Comparison of ENCODE assay signal across 27 mouse cellular contexts in the genomic region with DNA sequence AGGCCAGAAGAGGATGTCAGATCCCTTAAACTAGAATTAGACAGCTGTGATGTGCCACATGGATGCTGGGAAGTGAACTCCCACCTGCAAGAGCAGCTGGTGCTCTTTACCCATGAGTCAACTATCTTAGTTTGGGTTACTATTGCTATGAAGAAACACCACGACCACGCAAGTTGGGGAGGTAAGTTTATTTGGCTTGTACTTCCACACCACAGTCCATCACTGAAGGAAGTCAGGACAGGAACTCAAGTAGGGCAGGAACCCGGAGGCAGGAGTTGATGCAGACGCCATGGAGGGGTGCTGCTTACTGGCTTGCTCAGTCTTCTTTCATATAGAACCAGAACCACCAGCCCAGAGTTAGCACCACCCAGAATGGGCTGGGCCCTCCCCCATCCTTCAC. TPM values are rescaled to one million over a fixed set of nuclear protein-coding genes. Genes with fewer than 3 reads are reported as not detected.
"Had no signal": no experiment of that assay in that cellular context is flagged by ENCODE, and none has a peak within 500 bp of the region (broad histone marks: within the 10 kb centered on the region; RNA-seq: fewer than 3 reads in every experiment).

No protein-coding gene starts in this region.

- H3K9ac ChIP-seq: limb, embryonic 12.5 days; limb, embryonic 15.5 days; liver, embryonic 13.5 days; midbrain, embryonic 12.5 days; midbrain, embryonic 15.5 days had no signal

- H3K27ac ChIP-seq: left cerebral cortex, adult 2 months; limb, embryonic 12.5 days; limb, embryonic 15.5 days; liver, embryonic 13.5 days; midbrain, embryonic 12.5 days; midbrain, embryonic 15.5 days; stomach, postnatal 0 days had no signal

- H3K27me3 ChIP-seq: limb, embryonic 12.5 days; limb, embryonic 15.5 days; liver, embryonic 13.5 days; midbrain, embryonic 12.5 days; midbrain, embryonic 15.5 days had no signal

- ATAC-seq: midbrain, embryonic 15.5 days had no signal

- H3K4me2 ChIP-seq: limb, embryonic 12.5 days; limb, embryonic 15.5 days; liver, embryonic 13.5 days; midbrain, embryonic 12.5 days; midbrain, embryonic 15.5 days had no signal

- DNase-seq: kidney, adult 11 months; kidney, adult 9 months; kidney, postnatal 25 days; layer of hippocampus, postnatal 36 days; left cerebral cortex, postnatal 4 days; liver, embryonic 13.5 days; lung, adult 2 months; lung, postnatal 14 days; lung, postnatal 4 days; thymus, adult 2 months; thymus, postnatal 14 days; thymus, postnatal 4 days had no signal

- H3K9me3 ChIP-seq: limb, embryonic 12.5 days; limb, embryonic 15.5 days; liver, embryonic 13.5 days; midbrain, embryonic 12.5 days; midbrain, embryonic 15.5 days had no signal

- H3K4me1 ChIP-seq: limb, embryonic 12.5 days; midbrain, embryonic 12.5 days had no signal

- H3K4me3 ChIP-seq: left cerebral cortex, adult 2 months; limb, embryonic 12.5 days; limb, embryonic 15.5 days; liver, embryonic 13.5 days; midbrain, embryonic 12.5 days; midbrain, embryonic 15.5 days had no signal

RNA-seq across cellular contexts. Expression of a gene that starts 3.9 kb away (rescaled TPM):
- polyA plus RNA-seq: limb, embryonic 12.5 days had no signal

RNA-seq across cellular contexts. Expression of a gene that starts 44.8 kb away (rescaled TPM):
- total RNA-seq: megakaryocyte, adult 5-6 weeks had no signal
- polyA plus RNA-seq: kidney, embryonic 16.5 days; limb, embryonic 12.5 days; limb, embryonic 15.5 days; liver, embryonic 13.5 days; liver, embryonic 16.5 days; lung, adult 2 months; lung, embryonic 16.5 days; midbrain, embryonic 12.5 days; neural tube, embryonic 11.5 days; neural tube, embryonic 14.5 days; small intestine, adult 2 months; spleen, adult 2 months; stomach, embryonic 14.5 days; stomach, postnatal 0 days had no signal
